Mouse (Mus musculus): ENCODE data around the gene Pepd. TPM values are rescaled to one million over a fixed set of nuclear protein-coding genes. Genes with fewer than 3 reads are reported as not detected.

Pepd gene
- polyA plus RNA-seq, 1 experiment from 2014 or later, result 72.3 TPM

- no peaks in the 10 kb centered on the region for H3K9me3 ChIP-seq (ENCODE audit: control insufficient read depth, low read length)
- DNase-seq (ENCODE audit: low spot score) (no peak), ATAC-seq (ENCODE audit: low read depth) (no peak)
- no peaks in the 10 kb centered on the region for H3K27me3 ChIP-seq (replicated peaks; ENCODE audit: control insufficient read depth, insufficient read depth, low read length)
- H3K4me2 ChIP-seq (ENCODE audit: low read depth, low read length), result no peak overlapping the region
- WGBS, result 71% methylated on average over 5 of the region's 5 CpGs
- H3K4me1 ChIP-seq (ENCODE audit: control insufficient read depth, insufficient read depth, low read length), result peaks cover 11% of the 10 kb centered on the region
- no peak overlapping the region for H3K9ac ChIP-seq (ENCODE audit: low read depth, low read length)
- no peaks in the 10 kb centered on the region for H3K36me3 ChIP-seq (ENCODE audit: control insufficient read depth, insufficient read depth, low read length)
- H3K27ac ChIP-seq (replicated peaks; ENCODE audit: low read depth, low read length), result no peak overlapping the region
- H3K4me3 ChIP-seq (ENCODE audit: low read depth, low read length), result no peak overlapping the region
These were observed 147.3 kb downstream of the Pepd start for GRCm38 (mm10) chr7:35059467-35059866.

- Histone ChIP-seq H3K36me3 (ENCODE audit: control insufficient read depth, insufficient read depth, low read length) (no peaks in the 10 kb centered on the region), H3K4me2 (ENCODE audit: low read depth, low read length) (no peak overlapping the region), H3K9ac (ENCODE audit: low read depth, low read length) (no peak overlapping the region), H3K4me1 (ENCODE audit: control insufficient read depth, insufficient read depth, low read length) (no peaks in the 10 kb centered on the region), H3K4me3 (ENCODE audit: low read depth, low read length) (no peak overlapping the region), H3K27me3 (replicated peaks; ENCODE audit: control insufficient read depth, insufficient read depth, low read length) (no peaks in the 10 kb centered on the region), H3K9me3 (ENCODE audit: control insufficient read depth, low read length) (no peaks in the 10 kb centered on the region), H3K27ac (replicated peaks; ENCODE audit: low read depth, low read length) (no peak overlapping the region)
- 74% methylated on average over 14 of the region's 14 CpGs for WGBS
- DNase-seq (ENCODE audit: low spot score), result peak; percentile 84
- ATAC-seq (ENCODE audit: low read depth), result no peak
These were observed 152.4 kb downstream of the Pepd start for GRCm38 (mm10) chr7:35064286-35065258.

GRCm38 (mm10) chr7:35065958-35066357, 153.8 kb downstream of the Pepd start:
- WGBS, result 73% methylated on average over 3 of the region's 3 CpGs
- H3K9me3 ChIP-seq (ENCODE audit: control insufficient read depth, low read length), result no peaks in the 10 kb centered on the region
- H3K36me3 ChIP-seq (ENCODE audit: control insufficient read depth, insufficient read depth, low read length), result no peaks in the 10 kb centered on the region
- no peak for DNase-seq (ENCODE audit: low spot score)
- H3K9ac ChIP-seq (ENCODE audit: low read depth, low read length), result no peak overlapping the region
- H3K27me3 ChIP-seq (replicated peaks; ENCODE audit: control insufficient read depth, insufficient read depth, low read length), result no peaks in the 10 kb centered on the region
- no peak overlapping the region for H3K27ac ChIP-seq (replicated peaks; ENCODE audit: low read depth, low read length)
- no peak overlapping the region for H3K4me2 ChIP-seq (ENCODE audit: low read depth, low read length)
- H3K4me3 ChIP-seq (ENCODE audit: low read depth, low read length), result no peak overlapping the region
- no peak for ATAC-seq (ENCODE audit: low read depth)
- no peaks in the 10 kb centered on the region for H3K4me1 ChIP-seq (ENCODE audit: control insufficient read depth, insufficient read depth, low read length)

- Histone ChIP-seq H3K36me3 (ENCODE audit: control insufficient read depth, insufficient read depth, low read length) (no peaks in the 10 kb centered on the region), H3K27ac (replicated peaks; ENCODE audit: low read depth, low read length) (no peak overlapping the region), H3K9ac (ENCODE audit: low read depth, low read length) (no peak overlapping the region), H3K4me2 (ENCODE audit: low read depth, low read length) (no peak overlapping the region), H3K27me3 (replicated peaks; ENCODE audit: control insufficient read depth, insufficient read depth, low read length) (no peaks in the 10 kb centered on the region), H3K4me1 (ENCODE audit: control insufficient read depth, insufficient read depth, low read length) (no peaks in the 10 kb centered on the region), H3K4me3 (ENCODE audit: low read depth, low read length) (no peak overlapping the region), H3K9me3 (ENCODE audit: control insufficient read depth, low read length) (no peaks in the 10 kb centered on the region)
- WGBS, result 86% methylated on average over 8 of the region's 8 CpGs
- DNase-seq (ENCODE audit: low spot score), result no peak
- no peak for ATAC-seq (ENCODE audit: low read depth)
These were observed 154.5 kb downstream of the Pepd start for GRCm38 (mm10) chr7:35066640-35067212.

DNA sequence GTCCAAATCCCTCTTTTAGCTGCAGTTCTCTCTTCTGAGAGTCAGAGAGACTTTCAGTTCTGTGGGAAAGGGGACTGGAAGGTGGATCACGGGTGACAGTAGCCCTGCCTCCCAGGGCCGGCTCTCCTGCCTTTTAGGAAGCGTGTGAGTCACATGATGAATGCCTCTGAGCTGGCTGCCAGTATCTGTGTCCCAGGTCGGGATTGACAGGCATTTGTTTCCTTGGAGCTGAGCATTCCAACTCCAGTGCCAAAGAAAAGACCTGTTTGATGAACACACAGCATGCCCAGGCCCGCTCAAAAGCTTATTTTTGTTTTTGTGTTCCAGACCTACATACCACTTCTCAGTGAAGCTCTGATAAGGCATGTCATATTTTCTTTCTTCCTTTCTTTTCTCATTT, 164.5 kb downstream of the Pepd start:
- peak; percentile 53; the same call in 1 of the 2 replicates for ATAC-seq (ENCODE audit: low read depth)
- H3K4me3 ChIP-seq (ENCODE audit: low read depth, low read length), result no peak overlapping the region
- peak; percentile 81 for DNase-seq (ENCODE audit: low spot score)
- H3K27ac ChIP-seq (replicated peaks; ENCODE audit: low read depth, low read length), result peak overlapping the region; percentile 48; the same call in 1 of the 2 replicates
- peaks cover 14% of the 10 kb centered on the region for H3K4me1 ChIP-seq (ENCODE audit: control insufficient read depth, insufficient read depth, low read length)
- no peak overlapping the region for H3K4me2 ChIP-seq (ENCODE audit: low read depth, low read length)
- 36% methylated on average over 5 of the region's 5 CpGs for WGBS
- H3K27me3 ChIP-seq (replicated peaks; ENCODE audit: control insufficient read depth, insufficient read depth, low read length), result no peaks in the 10 kb centered on the region
- no peaks in the 10 kb centered on the region for H3K9me3 ChIP-seq (ENCODE audit: control insufficient read depth, low read length)
- no peak overlapping the region for H3K9ac ChIP-seq (ENCODE audit: low read depth, low read length)
- no peaks in the 10 kb centered on the region for H3K36me3 ChIP-seq (ENCODE audit: control insufficient read depth, insufficient read depth, low read length)

DNA sequence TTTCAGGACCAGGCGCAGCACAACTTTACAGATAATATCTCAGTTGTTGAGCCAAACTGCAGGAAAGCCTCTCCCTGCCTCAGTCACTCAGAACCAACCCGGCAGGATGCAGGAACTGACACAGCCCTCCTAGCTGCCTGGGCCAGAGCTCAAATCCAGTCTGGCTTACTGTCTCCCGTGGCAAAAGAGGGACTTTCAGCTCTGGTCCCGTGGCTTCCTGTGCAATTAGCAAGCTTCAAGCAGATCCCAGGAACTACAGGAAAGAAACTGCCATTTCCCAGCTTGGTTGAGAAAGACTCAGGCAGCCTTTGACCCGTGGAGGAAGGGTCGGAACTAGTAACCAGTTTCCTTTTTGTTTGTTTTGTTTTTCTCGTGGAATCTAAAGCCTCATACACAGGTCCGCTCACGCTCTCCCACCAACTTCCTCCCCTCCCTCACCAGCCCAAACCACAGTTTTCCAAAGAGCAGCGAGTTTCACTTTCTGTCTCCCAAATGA, 168.7 kb downstream of the Pepd start:
- peak overlapping the region; percentile 72 for H3K27ac ChIP-seq (replicated peaks; ENCODE audit: low read depth, low read length)
- 17% methylated on average over 10 of the region's 10 CpGs for WGBS
- peaks cover 21% of the 10 kb centered on the region for H3K4me1 ChIP-seq (ENCODE audit: control insufficient read depth, insufficient read depth, low read length)
- peak overlapping the region; percentile 15; the same call in 1 of the 2 replicates for H3K9ac ChIP-seq (ENCODE audit: low read depth, low read length)
- H3K9me3 ChIP-seq (ENCODE audit: control insufficient read depth, low read length), result no peaks in the 10 kb centered on the region
- no peaks in the 10 kb centered on the region for H3K27me3 ChIP-seq (replicated peaks; ENCODE audit: control insufficient read depth, insufficient read depth, low read length)
- H3K36me3 ChIP-seq (ENCODE audit: control insufficient read depth, insufficient read depth, low read length), result no peaks in the 10 kb centered on the region
- peak overlapping the region; percentile 37 for H3K4me2 ChIP-seq (ENCODE audit: low read depth, low read length)
- DNase-seq (ENCODE audit: low spot score) (peak; percentile 51), ATAC-seq (ENCODE audit: low read depth) (no peak)
- no peak overlapping the region for H3K4me3 ChIP-seq (ENCODE audit: low read depth, low read length)

DNA sequence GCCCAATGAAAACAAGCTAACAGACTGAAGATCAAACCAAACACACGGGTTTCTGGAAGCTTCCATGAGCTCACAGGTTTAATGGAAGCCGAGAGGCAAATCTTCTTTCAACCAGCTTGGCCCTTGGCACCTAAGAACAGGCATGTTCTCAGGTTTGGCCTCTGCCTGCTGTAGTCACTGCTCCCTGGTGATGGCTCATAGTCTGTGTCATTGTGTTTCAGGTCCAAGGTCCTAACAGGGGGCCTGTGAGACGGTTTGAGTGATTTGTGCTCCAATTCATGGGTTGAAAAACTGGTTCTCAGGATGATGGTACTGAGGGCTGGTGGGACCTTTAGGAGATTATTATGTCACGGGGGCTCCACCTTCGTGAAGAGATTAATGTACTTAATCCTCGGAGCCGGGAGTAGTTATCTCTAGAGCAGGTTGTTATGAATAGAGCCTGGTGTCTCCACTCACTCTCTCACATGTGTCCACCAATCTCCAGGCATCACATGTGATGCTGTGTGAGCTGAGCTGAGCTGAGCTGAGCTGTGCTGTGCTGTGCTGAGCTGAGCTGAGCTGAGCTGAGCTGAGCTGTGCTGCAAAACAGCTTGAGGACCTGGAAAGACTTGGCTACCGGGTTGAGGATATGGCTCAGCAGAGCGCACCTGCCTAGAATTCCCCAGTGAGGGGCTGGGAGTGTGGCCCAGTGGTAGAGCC, 169.4 kb downstream of the Pepd start:
- Histone ChIP-seq H3K36me3 (ENCODE audit: control insufficient read depth, insufficient read depth, low read length) (no peaks in the 10 kb centered on the region), H3K4me1 (ENCODE audit: control insufficient read depth, insufficient read depth, low read length) (peaks cover 26% of the 10 kb centered on the region), H3K4me2 (ENCODE audit: low read depth, low read length) (peak overlapping the region; percentile 37; the same call in 1 of the 2 replicates), H3K27me3 (replicated peaks; ENCODE audit: control insufficient read depth, insufficient read depth, low read length) (no peaks in the 10 kb centered on the region), H3K4me3 (ENCODE audit: low read depth, low read length) (no peak overlapping the region), H3K9me3 (ENCODE audit: control insufficient read depth, low read length) (no peaks in the 10 kb centered on the region), H3K27ac (replicated peaks; ENCODE audit: low read depth, low read length) (peak overlapping the region; percentile 72), H3K9ac (ENCODE audit: low read depth, low read length) (no peak overlapping the region)
- ATAC-seq (ENCODE audit: low read depth) (no peak), DNase-seq (ENCODE audit: low spot score) (no peak)
- 71% methylated on average over 9 of the region's 9 CpGs for WGBS

GRCm38 (mm10) chr7:35084565-35085360, 172.6 kb downstream of the Pepd start:
- H3K27ac ChIP-seq (replicated peaks; ENCODE audit: low read depth, low read length), result no peak overlapping the region
- H3K36me3 ChIP-seq (ENCODE audit: control insufficient read depth, insufficient read depth, low read length), result no peaks in the 10 kb centered on the region
- no peak overlapping the region for H3K9ac ChIP-seq (ENCODE audit: low read depth, low read length)
- no peaks in the 10 kb centered on the region for H3K27me3 ChIP-seq (replicated peaks; ENCODE audit: control insufficient read depth, insufficient read depth, low read length)
- no peaks in the 10 kb centered on the region for H3K9me3 ChIP-seq (ENCODE audit: control insufficient read depth, low read length)
- no peak overlapping the region for H3K4me3 ChIP-seq (ENCODE audit: low read depth, low read length)
- H3K4me1 ChIP-seq (ENCODE audit: control insufficient read depth, insufficient read depth, low read length), result peaks cover 35% of the 10 kb centered on the region
- ATAC-seq (ENCODE audit: low read depth) (peak; percentile 20; the same call in 1 of the 2 replicates), DNase-seq (ENCODE audit: low spot score) (peak; percentile 69)
- H3K4me2 ChIP-seq (ENCODE audit: low read depth, low read length), result no peak overlapping the region
- WGBS, result 51% methylated on average over 11 of the region's 12 CpGs

All from embryonic facial prominence, embryonic 14.5 days (tissue).